Mouse (Mus musculus): ENCODE results near the gene Myof.

DNA sequence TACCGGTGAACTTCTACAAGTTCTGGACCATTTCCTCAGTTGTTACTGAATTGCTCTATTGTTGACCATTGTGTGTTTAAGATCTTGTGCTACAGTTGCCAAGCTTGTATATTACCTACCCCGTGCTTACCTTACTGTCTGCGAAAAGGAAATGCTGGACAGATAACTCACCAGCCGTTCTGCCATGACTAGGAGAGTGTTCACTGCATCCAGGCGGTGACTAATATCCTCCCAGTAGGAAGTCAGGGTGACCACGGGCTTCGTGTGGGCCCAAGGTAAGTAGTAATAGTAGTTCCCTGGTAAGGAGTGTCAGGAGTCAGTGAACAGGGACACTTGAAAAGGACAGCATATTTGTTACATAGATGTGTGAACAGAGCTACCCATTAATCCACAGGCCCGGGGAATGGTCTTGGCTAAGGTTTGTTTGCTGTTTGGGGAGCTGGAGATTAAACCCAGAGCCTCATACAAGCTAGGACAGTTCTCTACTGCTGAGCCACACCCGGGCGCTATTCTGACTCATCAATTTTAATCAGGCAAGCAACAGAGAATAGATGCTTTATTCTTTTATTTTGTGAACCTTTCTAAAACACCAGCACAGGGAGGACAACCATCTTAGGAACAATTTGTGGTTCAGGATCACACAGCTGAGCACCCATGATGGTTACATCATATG, 83.7 kb downstream of the Myof start:
- no peak for TF ChIP-seq CTCF (IDR thresholded peaks at IDR 0.05; ENCODE audit: borderline replicate concordance, insufficient read depth, low read length)
- no peak for TF ChIP-seq POLR2A (IDR thresholded peaks at IDR 0.05; ENCODE audit: low read depth, low read length)

Data from embryonic fibroblast, embryonic 13.5 days (primary cell).